Mouse (Mus musculus) Patski (cell line): ENCODE results near the gene Dennd1b. TPM values are rescaled to one million over a fixed set of nuclear protein-coding genes. Genes with fewer than 3 reads are reported as not detected.

Source experiments
- ATAC-seq: fragments of 100-300 bp; one replicate; pipeline ENCODE4 v1.8.0; 2021
- CTCF ChIA-PET: fragments of 350-600 bp; sonication (Branson Sonifier 250); formaldehyde crosslinking; loops from one replicate; lab custom pipeline; 2022; ENCODE audit warnings: inconsistent platforms; lab: Charles Lee
- POLR2A ChIA-PET: fragments of 350-600 bp; sonication (Branson Sonifier 250); formaldehyde crosslinking; loops from one replicate; lab custom pipeline; 2022; ENCODE audit warnings: antibody characterized with exemption, inconsistent platforms; lab: Charles Lee
- DNase-seq: peaks from one replicate; pipeline ENCODE4 v3.0.0-alpha.2; 2011; ENCODE audit warnings: low read depth, low spot score
- H3K27me3 ChIP-seq: fragments of 371-371 bp; one replicate; pipeline ENCODE4 v1.5.1; 2021
- CTCF ChIP-seq: fragments of 100-300 bp; IDR thresholded peaks from one replicate; pipeline ENCODE4 v1.5.1; 2021
- in situ Hi-C: fragments of 300-500 bp; cut with MboI; formaldehyde crosslinking; loops from 3 replicates; pipeline ENCODE4 v1.11.1; 2018; ENCODE audit warnings: low pct_unique_long_range_greater_than_20kb, mixed read lengths
- polyA plus RNA-seq: library from polyadenylated mRNA; unstranded; gene quantifications from one replicate; pipeline ENCODE4 v1.2.3, GENCODE M21; 2021

Dennd1b gene
- polyA plus RNA-seq, 1 experiment from 2014 or later, result 12.3 TPM

- CTCF ChIA-PET, result interaction anchor here (1.5 to 1.6 kb wide), 2 partner anchors 10 to 20 kb away, joined by 3 to 4 read pairs; no protein-coding TSS in a partner anchor
- in situ Hi-C loops, result no loop called here
- TF ChIP-seq CTCF, result no peak
Observed at GRCm38 (mm10) chr1:139206259-139206658, 243.0 kb downstream of the Dennd1b start.

DNA sequence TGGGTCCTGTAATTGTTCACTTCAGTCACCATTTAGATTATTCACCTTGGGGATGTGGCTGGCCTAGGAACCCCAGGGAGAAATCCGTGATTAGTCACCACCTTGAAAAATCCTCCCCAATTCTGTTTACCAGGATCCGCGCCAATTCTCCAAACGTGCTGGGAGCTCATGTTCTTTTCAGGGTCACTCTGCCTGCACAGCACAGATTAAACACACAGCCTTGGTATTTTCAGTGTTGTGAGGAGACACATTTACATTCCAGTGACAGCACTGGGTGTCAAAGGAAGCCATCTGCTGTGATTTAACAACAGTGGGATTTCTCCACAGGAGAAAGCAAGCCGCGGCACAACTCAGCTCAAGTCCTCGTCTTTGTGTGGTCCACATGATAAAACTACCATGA lies 246.6 kb downstream of the Dennd1b start:
- in situ Hi-C loops, result no loop called here
- peaks cover 29% of the 10 kb centered on the region for H3K27me3 ChIP-seq
- ATAC-seq (peak; percentile 55), DNase-seq (no peak)
- TF ChIP-seq CTCF, result no peak
- ChIA-PET CTCF (interaction anchor here (0.7 kb wide), 1 partner anchor 47 kb away, joined by 3 read pairs; no protein-coding TSS in a partner anchor), POLR2A (no interaction called here)

More at GRCm38 (mm10) chr1:139206259-139206658, 243.0 kb downstream of the Dennd1b start:
- DNase-seq, result no peak
- H3K27me3 ChIP-seq, result peaks cover 34% of the 10 kb centered on the region
- POLR2A ChIA-PET, result no interaction called here
- no peak for ATAC-seq

DNA sequence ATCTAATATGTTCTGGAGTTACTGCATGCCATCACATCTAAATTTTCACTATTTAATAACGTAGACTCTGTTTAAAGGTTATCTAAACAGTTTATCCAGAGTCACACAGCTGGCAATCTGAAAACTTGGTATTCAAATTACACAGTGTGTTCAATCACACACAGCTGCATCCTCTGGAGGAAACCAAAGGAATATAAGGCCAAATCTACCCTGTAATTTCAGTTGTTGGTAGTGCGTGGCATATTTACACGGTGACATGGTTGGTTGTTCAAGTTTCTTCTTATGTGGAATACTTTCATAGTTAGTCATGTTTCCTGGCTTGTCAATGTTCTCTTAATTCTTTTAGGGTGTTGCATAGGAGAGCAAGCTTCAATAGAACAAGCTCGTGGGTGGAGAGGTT lies 247.3 kb downstream of the Dennd1b start:
- ATAC-seq (peak; percentile 64), DNase-seq (no peak)
- CTCF ChIA-PET, result no interaction called here
- POLR2A ChIA-PET, result no interaction called here
- H3K27me3 ChIP-seq, result peaks cover 28% of the 10 kb centered on the region
- in situ Hi-C loops, result no loop called here
- no peak for TF ChIP-seq CTCF

GRCm38 (mm10) chr1:139215311-139215710 lies 252.1 kb downstream of the Dennd1b start:
- POLR2A ChIA-PET, result no interaction called here
- DNase-seq (no peak), ATAC-seq (no peak)
- peaks cover 21% of the 10 kb centered on the region for H3K27me3 ChIP-seq
- in situ Hi-C loops, result no loop called here
- no peak for TF ChIP-seq CTCF
- CTCF ChIA-PET, result no interaction called here

GRCm38 (mm10) chr1:139223804-139224203 lies 260.6 kb downstream of the Dennd1b start:
- in situ Hi-C loops, result no loop called here
- ChIA-PET POLR2A (no interaction called here), CTCF (interaction anchor here (1.6 kb wide), 1 partner anchor 9 kb away, joined by 5 read pairs; no protein-coding TSS in a partner anchor)
- TF ChIP-seq CTCF, result no peak
- H3K27me3 ChIP-seq, result peaks cover 37% of the 10 kb centered on the region
- DNase-seq (no peak), ATAC-seq (no peak)

DNA sequence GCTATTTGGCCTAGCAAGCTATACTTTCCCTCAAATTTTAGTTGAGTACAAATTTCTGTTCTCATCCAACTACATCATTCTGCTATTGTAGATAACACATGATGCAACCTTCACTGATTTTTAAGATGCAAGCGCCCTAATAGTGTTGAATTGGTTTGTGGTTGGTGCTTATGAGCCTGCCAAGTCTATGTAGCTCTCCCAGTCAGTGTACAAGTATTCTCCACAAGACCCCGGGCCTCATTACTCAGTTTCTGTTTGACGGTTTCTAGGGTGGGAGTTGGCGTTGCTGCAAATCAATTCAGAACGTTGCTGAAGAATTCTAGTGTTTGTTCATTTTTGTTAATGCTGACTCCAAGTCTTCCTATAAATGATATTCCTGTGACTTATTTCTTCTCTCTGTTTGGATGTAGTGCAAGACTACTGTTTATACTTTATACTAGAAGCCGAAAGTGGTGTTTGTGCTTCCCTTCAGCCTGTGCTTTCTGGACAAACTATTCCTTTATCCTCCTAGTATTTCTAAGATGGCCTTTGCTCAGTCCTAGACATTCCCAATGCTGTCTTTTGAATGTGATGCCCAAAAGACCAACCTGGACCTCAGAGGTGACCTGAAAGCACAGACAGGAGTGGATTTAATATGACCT lies 261.2 kb downstream of the Dennd1b start:
- ATAC-seq (no peak), DNase-seq (no peak)
- POLR2A ChIA-PET, result no interaction called here
- in situ Hi-C loops, result no loop called here
- TF ChIP-seq CTCF, result no peak
- CTCF ChIA-PET, result interaction anchor here (1.6 kb wide), 1 partner anchor 10 kb away, joined by 5 read pairs; no protein-coding TSS in a partner anchor
- H3K27me3 ChIP-seq, result peaks cover 37% of the 10 kb centered on the region

Other genes starting within 250 kb of the Dennd1b start
- 27.0 TPM for gene Lhx9, start 114.9 kb upstream of the Dennd1b start, polyA plus RNA-seq
- 29.8 TPM for gene 2310009B15Rik, start 106.6 kb upstream of the Dennd1b start, polyA plus RNA-seq